Mouse (Mus musculus) stomach, embryonic 16.5 days (tissue): ENCODE measurements around the gene Nt5c2. TPM values are rescaled to one million over a fixed set of nuclear protein-coding genes. Genes with fewer than 3 reads are reported as not detected.
A peak's percentile ranks its signal among the peaks of the same experiment; 100 is the strongest.

ENCODE experiments used
- ATAC-seq: fragments of 200-750 bp; cut with Nextera tagmentation; 2 replicates; pipeline ENCODE4 v1.8.0; 2017; ENCODE audit warnings: moderate number of reproducible peaks, moderate TSS enrichment; ENCODE audit not compliant: insufficient read depth, low FRiP score
- H3K27ac ChIP-seq: fragments of 300-500 bp; sonication (generic); 2 replicates; pipeline ENCODE4 v1.5.1; 2014; ENCODE audit warnings: low read length
- H3K27me3 ChIP-seq: fragments of 300-500 bp; sonication (generic); 2 replicates; pipeline ENCODE4 v1.6.1; 2014; ENCODE audit warnings: low read length, control low read depth, mixed read lengths; ENCODE audit not compliant: control insufficient read depth, insufficient read depth
- H3K36me3 ChIP-seq: fragments of 300-500 bp; sonication (generic); 2 replicates; pipeline ENCODE4 v1.6.1; 2014; ENCODE audit warnings: low read length; ENCODE audit not compliant: control insufficient read depth, insufficient read depth
- H3K4me1 ChIP-seq: fragments of 300-500 bp; sonication (generic); 2 replicates; pipeline ENCODE4 v1.6.1; 2014; ENCODE audit warnings: low read length, control low read depth, mixed read lengths; ENCODE audit not compliant: control insufficient read depth, insufficient read depth
- H3K4me2 ChIP-seq: fragments of 300-500 bp; sonication (generic); 2 replicates; pipeline ENCODE4 v1.6.1; 2014; ENCODE audit warnings: low read depth, low read length, mixed read lengths
- H3K4me3 ChIP-seq: fragments of 300-500 bp; sonication (generic); replicated peaks from 2 replicates; pipeline ENCODE4 v1.5.1; 2014; ENCODE audit warnings: mild to moderate bottlenecking, low read length
- H3K9ac ChIP-seq: fragments of 300-500 bp; sonication (generic); 2 replicates; pipeline ENCODE4 v1.6.1; 2014; ENCODE audit warnings: low read length
- H3K9me3 ChIP-seq: fragments of 300-500 bp; sonication (generic); replicated peaks from 2 replicates; pipeline ENCODE4 v1.6.1; 2016; ENCODE audit warnings: low read length, control low read depth; ENCODE audit not compliant: control insufficient read depth
- WGBS: fragments of 180-500 bp; shearing (Covaris S2); extraction: QIAGEN DNeasy Blood & Tissue Kit; methylation state at CpG from one replicate; pipeline ENCODE4 v1.1.7; 2014; 5-methylcytosine and 5-hydroxymethylcytosine counted together
- polyA plus RNA-seq: library from polyadenylated mRNA; unstranded; fragments of >200 nt; fragmentation: Nextera tagmentation; extraction: Ambion mirVana; gene quantifications from 2 replicates; pipeline ENCODE4 v1.2.1, GENCODE M21; 2015

Nt5c2 gene
- polyA plus RNA-seq, 1 experiment from 2014 or later = 91.2 TPM

DNA sequence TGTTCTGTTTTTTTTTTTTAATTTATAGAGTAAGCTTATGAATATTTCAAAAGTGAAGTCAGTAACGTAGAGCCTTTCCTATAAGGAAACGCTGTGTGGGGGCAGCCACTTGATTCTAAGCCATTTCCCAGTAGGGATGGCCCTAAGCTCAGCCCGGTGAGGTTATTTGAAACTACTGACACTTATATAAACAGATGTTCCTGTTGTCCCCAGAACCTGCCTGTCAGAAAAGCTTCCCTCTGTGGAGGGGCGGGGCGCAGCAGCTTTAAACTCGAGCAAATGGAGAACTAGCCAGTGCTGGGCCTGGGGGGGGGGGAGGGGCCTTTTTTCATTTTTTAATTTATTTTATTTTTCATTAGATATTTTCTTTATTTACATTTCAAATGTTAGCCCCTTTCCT, 150.9 kb downstream of the Nt5c2 start:
- Histone ChIP-seq H3K4me2 (no peak overlapping the region), H3K4me1 (peaks cover 8% of the 10 kb centered on the region), H3K9ac (no peak overlapping the region), H3K27me3 (no peaks in the 10 kb centered on the region), H3K36me3 (no peaks in the 10 kb centered on the region), H3K9me3 (no peaks in the 10 kb centered on the region), H3K4me3 (no peak overlapping the region), H3K27ac (no peak overlapping the region)
- ATAC-seq = no peak
- 37% methylated on average over 6 of the region's 6 CpGs for WGBS

GRCm38 (mm10) chr19:46863236-46863927, 151.6 kb downstream of the Nt5c2 start:
- ATAC-seq = no peak
- H3K27ac ChIP-seq = no peak overlapping the region; the same call in 1 of the 2 replicates
- H3K4me1 ChIP-seq = peaks cover 8% of the 10 kb centered on the region
- H3K4me2 ChIP-seq = no peak overlapping the region
- WGBS = 69% methylated on average over 17 of the region's 17 CpGs
- H3K36me3 ChIP-seq = no peaks in the 10 kb centered on the region
- no peak overlapping the region for H3K9ac ChIP-seq
- H3K4me3 ChIP-seq = no peak overlapping the region
- no peaks in the 10 kb centered on the region for H3K9me3 ChIP-seq
- no peaks in the 10 kb centered on the region for H3K27me3 ChIP-seq

GRCm38 (mm10) chr19:46862556-46862955, 152.4 kb downstream of the Nt5c2 start:
- peak overlapping the region; percentile 38; the same call in 1 of the 2 replicates for H3K27ac ChIP-seq
- 15% methylated on average over 3 of the region's 3 CpGs for WGBS
- no peak for ATAC-seq
- no peaks in the 10 kb centered on the region for H3K9me3 ChIP-seq
- no peak overlapping the region for H3K9ac ChIP-seq
- no peak overlapping the region for H3K4me3 ChIP-seq
- no peaks in the 10 kb centered on the region for H3K27me3 ChIP-seq
- H3K4me1 ChIP-seq = peaks cover 8% of the 10 kb centered on the region
- H3K4me2 ChIP-seq = no peak overlapping the region
- no peaks in the 10 kb centered on the region for H3K36me3 ChIP-seq

DNA sequence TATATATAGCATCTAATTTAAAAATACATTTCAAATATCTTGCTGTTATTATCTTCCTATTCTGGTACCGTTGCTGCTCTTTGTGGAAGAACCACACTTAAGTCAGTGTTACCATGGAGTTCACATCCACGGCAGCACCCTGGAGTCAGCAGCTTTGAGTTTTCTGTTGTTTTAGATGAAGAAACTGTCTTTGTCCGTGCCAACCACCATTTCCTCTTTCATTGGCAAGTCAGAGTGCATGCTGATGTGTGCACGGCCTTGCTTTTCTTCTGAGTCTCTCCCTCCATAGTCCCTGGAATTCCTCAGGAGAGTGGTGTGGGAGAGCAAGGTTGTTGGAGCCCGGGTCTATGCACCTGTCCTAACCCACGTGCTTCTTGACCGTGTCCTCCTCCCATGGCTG, 156.8 kb downstream of the Nt5c2 start:
- no peaks in the 10 kb centered on the region for H3K27me3 ChIP-seq
- ATAC-seq = no peak
- no peak overlapping the region for H3K4me3 ChIP-seq
- H3K9me3 ChIP-seq = no peaks in the 10 kb centered on the region
- no peak overlapping the region for H3K27ac ChIP-seq
- H3K4me1 ChIP-seq = peaks cover 8% of the 10 kb centered on the region
- H3K36me3 ChIP-seq = no peaks in the 10 kb centered on the region
- H3K9ac ChIP-seq = no peak overlapping the region
- WGBS = 86% methylated on average over 7 of the region's 7 CpGs
- H3K4me2 ChIP-seq = no peak overlapping the region

- H3K36me3 ChIP-seq = no peaks in the 10 kb centered on the region
- no peak for ATAC-seq
These were observed 157.5 kb downstream of the Nt5c2 start for GRCm38 (mm10) chr19:46857277-46857989.

DNA sequence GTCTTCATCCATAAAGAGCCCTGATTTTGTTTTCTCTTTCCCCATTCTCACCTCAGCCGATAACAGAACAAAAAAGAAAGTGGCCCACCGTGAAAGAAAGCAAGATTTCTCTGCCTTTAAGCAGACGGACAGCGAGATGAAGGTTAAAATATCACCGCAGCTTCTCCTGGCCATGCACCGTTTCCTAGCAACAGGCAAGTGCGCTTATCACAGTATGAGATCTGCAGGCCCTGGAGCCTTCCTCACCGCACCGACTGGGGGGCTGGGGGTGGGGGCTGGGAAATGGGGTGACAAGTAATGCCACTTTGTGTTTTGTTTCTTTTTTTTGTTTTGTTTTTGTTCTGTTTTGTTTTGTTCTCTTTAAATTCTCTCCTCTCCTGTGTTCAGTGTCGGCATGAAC, 158.2 kb downstream of the Nt5c2 start:
- no peak for ATAC-seq
- Histone ChIP-seq H3K4me1 (no peaks in the 10 kb centered on the region), H3K27ac (no peak overlapping the region), H3K4me3 (no peak overlapping the region), H3K27me3 (no peaks in the 10 kb centered on the region), H3K4me2 (no peak overlapping the region), H3K36me3 (no peaks in the 10 kb centered on the region), H3K9ac (no peak overlapping the region), H3K9me3 (no peaks in the 10 kb centered on the region)
- WGBS = 30% methylated on average over 10 of the region's 10 CpGs

More at GRCm38 (mm10) chr19:46857277-46857989, 157.5 kb downstream of the Nt5c2 start:
- Histone ChIP-seq H3K27me3 (no peaks in the 10 kb centered on the region), H3K9me3 (no peaks in the 10 kb centered on the region), H3K27ac (no peak overlapping the region), H3K4me1 (peaks cover 2% of the 10 kb centered on the region; the same call in 1 of the 2 replicates), H3K4me2 (no peak overlapping the region), H3K9ac (no peak overlapping the region), H3K4me3 (no peak overlapping the region)
- WGBS = 48% methylated on average over 9 of the region's 9 CpGs

GRCm38 (mm10) chr19:46856232-46856631, 158.7 kb downstream of the Nt5c2 start:
- Histone ChIP-seq H3K9me3 (no peaks in the 10 kb centered on the region), H3K9ac (no peak overlapping the region), H3K27ac (no peak overlapping the region), H3K27me3 (no peaks in the 10 kb centered on the region), H3K4me2 (no peak overlapping the region), H3K36me3 (no peaks in the 10 kb centered on the region), H3K4me1 (no peaks in the 10 kb centered on the region), H3K4me3 (no peak overlapping the region)
- ATAC-seq = no peak
- 43% methylated on average over 6 of the region's 6 CpGs for WGBS

- Histone ChIP-seq H3K4me3 (no peak overlapping the region), H3K36me3 (no peaks in the 10 kb centered on the region), H3K4me1 (no peaks in the 10 kb centered on the region), H3K9ac (no peak overlapping the region), H3K27me3 (no peaks in the 10 kb centered on the region), H3K9me3 (no peaks in the 10 kb centered on the region), H3K27ac (no peak overlapping the region), H3K4me2 (no peak overlapping the region)
- ATAC-seq = peak; percentile 74
- WGBS = 61% methylated on average over 9 of the region's 9 CpGs
These were observed 165.4 kb downstream of the Nt5c2 start for GRCm38 (mm10) chr19:46849443-46849997.
